Mouse (Mus musculus): ENCODE data around the gene Col3a1. TPM values are rescaled to one million over a fixed set of nuclear protein-coding genes. Genes with fewer than 3 reads are reported as not detected.

Col3a1 gene
- total RNA-seq (2021), result 10 to 100 TPM; 26.6 to 46.5 TPM
- long read RNA-seq, experiment 1, full-length matches to known transcripts, result 66 of 69 reads
- long read RNA-seq, experiment 1, partial matches to known transcripts, result 3 of 69 reads
- long read RNA-seq, experiment 1, other reads (novel, unspliced or antisense), result 0 of 69 reads
- long read RNA-seq, experiment 2, full-length matches to known transcripts, result 101 of 114 reads
- long read RNA-seq, experiment 2, partial matches to known transcripts, result 7 of 114 reads
- long read RNA-seq, experiment 2, other reads (novel, unspliced or antisense), result 6 of 114 reads

GRCm38 (mm10) chr1:45311388-45311787 lies at the start of gene Col3a1:
TSS of gene Col3a1 (plus strand) at chr1:45311538.
- no peak for DNase-seq (ENCODE audit: low spot score in 2 of 2)

- DNase-seq (ENCODE audit: low spot score in 2 of 2), result no peak
These were observed 41.9 kb upstream of the Col3a1 start for GRCm38 (mm10) chr1:45269421-45269820.

- DNase-seq (ENCODE audit: low spot score in 2 of 2), result no peak
These were observed 35.3 kb upstream of the Col3a1 start for GRCm38 (mm10) chr1:45276006-45276539.

GRCm38 (mm10) chr1:45287954-45288353 lies 23.4 kb upstream of the Col3a1 start:
- DNase-seq (ENCODE audit: low spot score in 2 of 2), result no peak

GRCm38 (mm10) chr1:45290037-45290436 lies 21.3 kb upstream of the Col3a1 start:
- peak in 1 of 2 experiments; percentile 3 for DNase-seq (ENCODE audit: low spot score in 2 of 2)

- no peak for DNase-seq (ENCODE audit: low spot score in 2 of 2)
These were observed 11.8 kb upstream of the Col3a1 start for GRCm38 (mm10) chr1:45299394-45300119.

- no peak for DNase-seq (ENCODE audit: low spot score in 2 of 2)
These were observed 7.1 kb upstream of the Col3a1 start for GRCm38 (mm10) chr1:45304273-45304672.

- no peak for DNase-seq (ENCODE audit: low spot score in 2 of 2)
These were observed 2.3 kb upstream of the Col3a1 start for GRCm38 (mm10) chr1:45309015-45309414.

GRCm38 (mm10) chr1:45311962-45312361 lies 624 bp downstream of the Col3a1 start:
- DNase-seq (ENCODE audit: low spot score in 2 of 2), result peak in 1 of 2 experiments; percentile 9

- no peak for DNase-seq (ENCODE audit: low spot score in 2 of 2)
These were observed 1.5 kb downstream of the Col3a1 start for GRCm38 (mm10) chr1:45312870-45313269.

- peak in 1 of 2 experiments; percentile 55 for DNase-seq (ENCODE audit: low spot score in 2 of 2)
These were observed 2.5 kb downstream of the Col3a1 start for GRCm38 (mm10) chr1:45313696-45314295.

- no peak for DNase-seq (ENCODE audit: low spot score in 2 of 2)
These were observed 4.6 kb downstream of the Col3a1 start for GRCm38 (mm10) chr1:45315767-45316528.

- no peak for DNase-seq (ENCODE audit: low spot score in 2 of 2)
These were observed 6.9 kb downstream of the Col3a1 start for GRCm38 (mm10) chr1:45318241-45318640.

GRCm38 (mm10) chr1:45320861-45321260 lies 9.5 kb downstream of the Col3a1 start:
- DNase-seq (ENCODE audit: low spot score in 2 of 2), result no peak

- DNase-seq (ENCODE audit: low spot score in 2 of 2), result no peak
These were observed 17.8 kb downstream of the Col3a1 start for GRCm38 (mm10) chr1:45329149-45329548.

GRCm38 (mm10) chr1:45355944-45356343 lies 44.6 kb downstream of the Col3a1 start:
- no peak for DNase-seq (ENCODE audit: low spot score in 2 of 2)

- DNase-seq (ENCODE audit: low spot score in 2 of 2), result no peak
These were observed 46.7 kb downstream of the Col3a1 start for GRCm38 (mm10) chr1:45358020-45358419.

GRCm38 (mm10) chr1:45359147-45359546 lies 47.8 kb downstream of the Col3a1 start:
- DNase-seq (ENCODE audit: low spot score in 2 of 2), result no peak

GRCm38 (mm10) chr1:45359673-45360072 lies 48.3 kb downstream of the Col3a1 start:
- DNase-seq (ENCODE audit: low spot score in 2 of 2), result no peak

- DNase-seq (ENCODE audit: low spot score in 2 of 2), result no peak
These were observed 51.9 kb downstream of the Col3a1 start for GRCm38 (mm10) chr1:45363274-45363673.

GRCm38 (mm10) chr1:45365427-45365826 lies 54.1 kb downstream of the Col3a1 start:
- DNase-seq (ENCODE audit: low spot score in 2 of 2), result no peak

Measured in layer of hippocampus, postnatal 14 days (tissue).